Mouse (Mus musculus): ENCODE data around the gene Lmln. TPM values are rescaled to one million over a fixed set of nuclear protein-coding genes. Genes with fewer than 3 reads are reported as not detected.
"Not testable (repeated sequence)": the region's sequence is repeated elsewhere in the genome, so short reads cannot be mapped to it uniquely, and the experiment has no call there.

Lmln gene
- polyA plus RNA-seq, 1 experiment from 2014 or later = 1.8 TPM

DNA sequence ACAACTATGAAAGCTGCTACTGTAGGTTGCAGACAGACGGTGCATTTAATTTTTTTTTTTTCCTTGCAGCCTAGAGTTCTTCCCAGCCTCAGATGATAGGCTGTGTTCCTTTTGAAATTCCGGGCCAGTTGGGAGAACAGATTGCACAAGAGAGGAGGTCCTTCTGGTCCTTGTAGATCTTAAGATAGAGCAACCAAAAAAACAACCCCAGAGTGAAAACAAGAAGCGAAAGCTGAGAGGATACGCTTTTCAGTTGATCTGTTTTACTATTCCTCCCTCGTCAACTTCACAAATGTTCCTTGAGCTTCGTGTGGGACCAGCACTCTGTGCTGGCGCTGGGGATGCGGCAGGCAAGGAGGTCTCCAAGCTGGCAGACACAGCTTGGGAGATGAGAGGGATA, 89.2 kb downstream of the Lmln start:
- H3K4me1 ChIP-seq = no peaks in the 10 kb centered on the region
- no peak overlapping the region for H3K27ac ChIP-seq
- H3K9me3 ChIP-seq (replicated peaks) = no peaks in the 10 kb centered on the region
- DNase-seq (ENCODE audit: low spot score) = no peak
- H3K4me3 ChIP-seq = no peak overlapping the region
- no peaks in the 10 kb centered on the region for H3K27me3 ChIP-seq (ENCODE audit: low read depth, poor library complexity, severe bottlenecking)
- WGBS = 84% methylated on average over 8 of the region's 8 CpGs
- H3K36me3 ChIP-seq = no peaks in the 10 kb centered on the region

- no peak overlapping the region for H3K4me3 ChIP-seq
- WGBS = 62% methylated on average over 4 of the region's 4 CpGs
- H3K9me3 ChIP-seq (replicated peaks) = no peaks in the 10 kb centered on the region
- H3K4me1 ChIP-seq = no peaks in the 10 kb centered on the region
- H3K36me3 ChIP-seq = no peaks in the 10 kb centered on the region
- H3K27ac ChIP-seq = no peak overlapping the region
- no peaks in the 10 kb centered on the region for H3K27me3 ChIP-seq (ENCODE audit: low read depth, poor library complexity, severe bottlenecking)
- no peak for DNase-seq (ENCODE audit: low spot score)
Observed at GRCm38 (mm10) chr16:33154992-33155391, 92.7 kb downstream of the Lmln start.

DNA sequence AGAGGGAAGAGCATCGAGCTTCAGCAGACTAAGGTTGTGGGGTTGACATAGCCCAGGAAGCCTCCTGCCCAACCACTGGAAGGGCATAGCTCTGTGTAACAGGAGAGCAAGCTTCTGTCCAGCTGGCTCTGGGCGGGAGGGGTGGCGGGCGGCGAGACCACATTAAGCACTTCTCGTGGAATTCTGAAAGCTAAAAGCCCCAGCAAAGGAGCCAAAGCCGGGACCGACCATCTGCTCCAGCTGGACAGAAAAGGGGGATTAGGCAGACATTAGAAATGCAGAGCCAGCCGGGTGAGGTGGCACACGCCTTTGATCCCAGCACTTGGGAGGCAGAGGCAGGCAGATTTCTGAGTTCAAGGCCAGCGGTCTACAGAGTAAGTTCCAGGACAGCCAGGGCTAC, 95.7 kb downstream of the Lmln start:
- Histone ChIP-seq H3K4me3 (no peak overlapping the region), H3K27me3 (ENCODE audit: low read depth, poor library complexity, severe bottlenecking) (no peaks in the 10 kb centered on the region), H3K36me3 (no peaks in the 10 kb centered on the region), H3K4me1 (no peaks in the 10 kb centered on the region), H3K9me3 (replicated peaks) (no peaks in the 10 kb centered on the region), H3K27ac (no peak overlapping the region)
- DNase-seq (ENCODE audit: low spot score) = no peak
- 90% methylated on average over 11 of the region's 11 CpGs for WGBS

- no peak for DNase-seq (ENCODE audit: low spot score)
- Histone ChIP-seq H3K27ac (no peak overlapping the region), H3K36me3 (no peaks in the 10 kb centered on the region), H3K27me3 (ENCODE audit: low read depth, poor library complexity, severe bottlenecking) (no peaks in the 10 kb centered on the region), H3K9me3 (replicated peaks) (no peaks in the 10 kb centered on the region), H3K4me3 (no peak overlapping the region), H3K4me1 (no peaks in the 10 kb centered on the region)
- 93% methylated on average over 14 of the region's 14 CpGs for WGBS
Observed at GRCm38 (mm10) chr16:33158590-33159071, 96.3 kb downstream of the Lmln start.

DNA sequence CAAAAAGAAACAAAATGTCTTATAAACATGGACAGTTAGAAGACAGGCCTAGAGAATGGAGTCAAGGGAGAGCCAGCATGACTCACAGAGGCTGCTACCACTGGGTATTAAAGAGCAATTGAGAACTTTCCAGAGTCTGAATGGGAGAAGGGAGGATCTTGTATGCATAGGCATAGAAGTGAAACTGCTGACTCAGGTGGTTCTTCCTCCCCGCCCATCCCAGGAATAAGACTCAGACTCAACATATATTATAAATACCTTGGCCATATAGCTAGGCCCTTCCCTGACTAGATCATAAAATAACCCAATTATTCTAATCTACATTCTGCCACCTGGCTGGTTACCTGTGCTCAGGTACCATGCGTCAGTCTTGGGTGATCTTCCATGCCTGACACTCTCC, 97.0 kb downstream of the Lmln start:
- DNase-seq (ENCODE audit: low spot score) = no peak
- no peak overlapping the region for H3K4me3 ChIP-seq
- no peaks in the 10 kb centered on the region for H3K36me3 ChIP-seq
- no peak overlapping the region for H3K27ac ChIP-seq
- no peaks in the 10 kb centered on the region for H3K4me1 ChIP-seq
- H3K9me3 ChIP-seq (replicated peaks) = no peaks in the 10 kb centered on the region
- 95% methylated on average over 2 of the region's 2 CpGs for WGBS
- H3K27me3 ChIP-seq (ENCODE audit: low read depth, poor library complexity, severe bottlenecking) = no peaks in the 10 kb centered on the region

DNA sequence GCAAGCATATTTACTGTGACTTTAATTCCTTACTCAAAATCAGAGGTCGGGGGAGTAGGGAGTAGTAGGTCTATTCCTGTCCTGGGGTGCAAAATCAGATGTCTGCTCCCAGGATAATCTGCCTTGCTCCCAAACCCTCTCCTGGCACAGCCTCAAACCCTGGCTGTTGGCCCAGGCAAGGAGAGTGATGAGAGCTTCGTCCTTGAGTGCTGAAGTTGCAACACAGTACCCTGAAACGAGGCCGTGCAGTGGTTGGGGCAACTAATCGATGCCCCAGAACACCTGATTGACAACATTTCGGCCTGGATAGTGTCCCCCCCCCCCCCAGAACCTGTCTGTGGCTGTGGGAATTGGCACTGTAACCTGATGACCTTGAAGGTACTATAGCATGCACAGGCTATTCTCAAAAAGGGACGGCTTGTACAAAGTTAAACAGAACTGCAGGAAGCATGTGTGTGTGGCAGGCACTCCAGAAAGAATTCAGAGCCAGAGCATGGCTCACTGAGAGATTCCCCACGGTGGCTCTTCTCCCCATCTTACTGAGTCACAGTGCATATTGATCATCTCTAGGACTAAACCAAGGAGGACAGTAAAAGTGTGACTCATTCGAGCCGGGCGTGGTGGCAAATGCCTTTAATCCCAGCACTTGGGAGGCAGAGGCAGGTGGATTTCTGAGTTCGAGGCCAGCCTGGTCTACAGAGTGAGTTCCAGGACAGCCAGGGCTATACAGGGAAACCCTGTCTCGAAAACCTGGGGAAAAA, 101.2 kb downstream of the Lmln start:
- WGBS = 87% methylated on average over 13 of the region's 13 CpGs
- Histone ChIP-seq H3K36me3 (no peaks in the 10 kb centered on the region), H3K27ac (no peak overlapping the region), H3K9me3 (replicated peaks) (no peaks in the 10 kb centered on the region), H3K27me3 (ENCODE audit: low read depth, poor library complexity, severe bottlenecking) (no peaks in the 10 kb centered on the region), H3K4me3 (no peak overlapping the region), H3K4me1 (no peaks in the 10 kb centered on the region)
- DNase-seq (ENCODE audit: low spot score) = no peak

- H3K27me3 ChIP-seq (ENCODE audit: low read depth, poor library complexity, severe bottlenecking); H3K9me3 ChIP-seq (replicated peaks); H3K36me3 ChIP-seq; H3K4me3 ChIP-seq; H3K27ac ChIP-seq: not testable (repeated sequence)
- peaks cover 14% of the 10 kb centered on the region for H3K4me1 ChIP-seq
- peak; percentile 40 for DNase-seq (ENCODE audit: low spot score)
- 62% methylated on average over 6 of the region's 6 CpGs for WGBS
Observed at GRCm38 (mm10) chr16:33166284-33166683, 104.0 kb downstream of the Lmln start.

GRCm38 (mm10) chr16:33167537-33167936, 105.2 kb downstream of the Lmln start:
- H3K4me1 ChIP-seq = peaks cover 18% of the 10 kb centered on the region
- DNase-seq (ENCODE audit: low spot score) = no peak
- H3K9me3 ChIP-seq (replicated peaks) = no peaks in the 10 kb centered on the region
- no peaks in the 10 kb centered on the region for H3K36me3 ChIP-seq
- no peaks in the 10 kb centered on the region for H3K27me3 ChIP-seq (ENCODE audit: low read depth, poor library complexity, severe bottlenecking)
- no peak overlapping the region for H3K4me3 ChIP-seq
- WGBS = 42% methylated on average over 5 of the region's 5 CpGs
- H3K27ac ChIP-seq = no peak overlapping the region

DNA sequence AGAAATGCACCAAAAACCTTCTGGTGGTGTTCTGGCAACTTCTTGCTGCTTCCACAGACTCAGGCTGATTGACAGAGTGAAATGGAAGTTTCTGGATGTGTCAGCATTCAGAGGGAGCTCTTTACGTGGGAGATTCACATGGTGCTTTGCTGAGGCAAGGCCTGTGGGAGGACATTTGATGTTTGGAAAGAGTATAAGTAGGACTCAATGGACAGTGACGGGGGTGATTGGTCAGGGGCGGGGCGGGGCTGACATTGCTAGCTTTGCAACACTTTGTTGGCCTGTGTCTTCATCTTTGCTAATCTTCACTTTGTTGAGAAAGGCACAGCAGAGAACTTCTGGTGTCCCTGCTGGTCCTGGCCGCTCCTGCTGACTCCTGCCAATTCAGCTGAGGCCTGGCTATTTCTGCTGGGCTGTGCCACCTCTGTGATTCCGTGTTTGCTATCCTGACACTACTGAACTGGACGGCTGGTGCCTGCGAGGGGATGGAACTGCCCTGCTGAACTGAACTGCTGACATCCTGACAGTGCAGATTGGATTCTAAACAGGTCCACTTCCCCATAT, 107.2 kb downstream of the Lmln start:
- Histone ChIP-seq H3K4me3 (no peak overlapping the region), H3K4me1 (peaks cover 18% of the 10 kb centered on the region), H3K36me3 (no peaks in the 10 kb centered on the region), H3K27ac (no peak overlapping the region), H3K9me3 (replicated peaks) (no peaks in the 10 kb centered on the region), H3K27me3 (ENCODE audit: low read depth, poor library complexity, severe bottlenecking) (no peaks in the 10 kb centered on the region)
- WGBS = 81% methylated on average over 8 of the region's 8 CpGs
- no peak for DNase-seq (ENCODE audit: low spot score)

- H3K27me3 ChIP-seq (ENCODE audit: low read depth, poor library complexity, severe bottlenecking) = no peaks in the 10 kb centered on the region
- no peak for DNase-seq (ENCODE audit: low spot score)
- no peak overlapping the region for H3K27ac ChIP-seq
- peaks cover 18% of the 10 kb centered on the region for H3K4me1 ChIP-seq
- H3K4me3 ChIP-seq = no peak overlapping the region
- H3K9me3 ChIP-seq (replicated peaks) = no peaks in the 10 kb centered on the region
- no peaks in the 10 kb centered on the region for H3K36me3 ChIP-seq
- 63% methylated on average over 9 of the region's 9 CpGs for WGBS
Observed at GRCm38 (mm10) chr16:33170716-33171587, 108.6 kb downstream of the Lmln start.

- WGBS = 86% methylated on average over 6 of the region's 6 CpGs
- no peaks in the 10 kb centered on the region for H3K36me3 ChIP-seq
- no peak overlapping the region for H3K4me3 ChIP-seq
- no peak for DNase-seq (ENCODE audit: low spot score)
- H3K4me1 ChIP-seq = peaks cover 18% of the 10 kb centered on the region
- H3K27me3 ChIP-seq (ENCODE audit: low read depth, poor library complexity, severe bottlenecking) = no peaks in the 10 kb centered on the region
- no peak overlapping the region for H3K27ac ChIP-seq
- no peaks in the 10 kb centered on the region for H3K9me3 ChIP-seq (replicated peaks)
Observed at GRCm38 (mm10) chr16:33171800-33172199, 109.5 kb downstream of the Lmln start.

DNA sequence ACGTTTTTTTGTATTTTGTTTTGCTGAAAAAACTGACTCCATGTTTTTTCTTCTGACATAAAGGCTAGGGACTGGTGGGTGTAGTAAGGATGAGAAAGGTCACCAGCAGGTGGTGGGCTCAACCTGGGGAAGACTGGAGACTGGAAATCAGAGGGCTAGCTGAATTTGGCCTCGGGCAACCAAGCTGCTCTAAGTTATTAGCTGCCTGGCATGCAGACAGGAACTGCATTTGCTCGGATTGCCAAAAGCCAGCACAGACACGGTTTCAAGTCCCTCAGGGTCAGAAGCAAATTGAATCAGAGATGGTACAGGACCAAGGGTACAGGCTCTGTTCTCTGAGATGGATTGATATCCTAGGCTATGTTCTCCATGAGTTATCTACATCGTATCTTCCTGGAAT, 110.8 kb downstream of the Lmln start:
- H3K27me3 ChIP-seq (ENCODE audit: low read depth, poor library complexity, severe bottlenecking) = no peaks in the 10 kb centered on the region
- peaks cover 18% of the 10 kb centered on the region for H3K4me1 ChIP-seq
- H3K27ac ChIP-seq = no peak overlapping the region
- no peak for DNase-seq (ENCODE audit: low spot score)
- no peak overlapping the region for H3K4me3 ChIP-seq
- no peaks in the 10 kb centered on the region for H3K36me3 ChIP-seq
- no peaks in the 10 kb centered on the region for H3K9me3 ChIP-seq (replicated peaks)
- WGBS = 73% methylated on average over 5 of the region's 5 CpGs

- H3K9me3 ChIP-seq (replicated peaks) = no peaks in the 10 kb centered on the region
- no peaks in the 10 kb centered on the region for H3K27me3 ChIP-seq (ENCODE audit: low read depth, poor library complexity, severe bottlenecking)
- H3K27ac ChIP-seq = no peak overlapping the region
- H3K4me3 ChIP-seq = no peak overlapping the region
- no peak for DNase-seq (ENCODE audit: low spot score)
- H3K36me3 ChIP-seq = no peaks in the 10 kb centered on the region
- H3K4me1 ChIP-seq = peaks cover 18% of the 10 kb centered on the region
Observed at GRCm38 (mm10) chr16:33174695-33175094, 112.4 kb downstream of the Lmln start.

Data from limb, embryonic 10.5 days (tissue).